Mouse (Mus musculus) kidney, embryonic 15.5 days (tissue): ENCODE measurements around the gene 1110032A03Rik. TPM values are rescaled to one million over a fixed set of nuclear protein-coding genes. Genes with fewer than 3 reads are reported as not detected.
A peak's percentile ranks its signal among the peaks of the same experiment; 100 is the strongest.

Experiments
- ATAC-seq: fragments of 200-750 bp; cut with Nextera tagmentation; replicated peaks from 2 replicates; pipeline ENCODE4 v1.8.0; 2017; ENCODE audit warnings: moderate TSS enrichment; ENCODE audit not compliant: low FRiP score
- H3K27ac ChIP-seq: fragments of 300-500 bp; sonication (generic); 2 replicates; pipeline ENCODE4 v1.5.1; 2015; ENCODE audit warnings: mild to moderate bottlenecking, inconsistent platforms
- H3K27me3 ChIP-seq: fragments of 300-500 bp; sonication (generic); 2 replicates; pipeline ENCODE4 v1.6.1; 2015; ENCODE audit warnings: inconsistent platforms
- H3K36me3 ChIP-seq: fragments of 300-500 bp; sonication (generic); 2 replicates; pipeline ENCODE4 v1.6.1; 2015; ENCODE audit warnings: inconsistent platforms
- H3K4me1 ChIP-seq: fragments of 300-500 bp; sonication (generic); 2 replicates; pipeline ENCODE4 v1.6.1; 2015; ENCODE audit warnings: inconsistent platforms
- H3K4me2 ChIP-seq: fragments of 300-500 bp; sonication (generic); 2 replicates; pipeline ENCODE4 v1.6.1; 2015; ENCODE audit warnings: moderate library complexity, mild to moderate bottlenecking, inconsistent platforms
- H3K4me3 ChIP-seq: fragments of 300-500 bp; sonication (generic); replicated peaks from 2 replicates; pipeline ENCODE4 v1.5.1; 2015; ENCODE audit warnings: mild to moderate bottlenecking, inconsistent platforms
- H3K9ac ChIP-seq: fragments of 300-500 bp; sonication (generic); 2 replicates; pipeline ENCODE4 v1.6.1; 2015; ENCODE audit warnings: mild to moderate bottlenecking, inconsistent platforms
- H3K9me3 ChIP-seq: fragments of 300-500 bp; sonication (generic); replicated peaks from 2 replicates; pipeline ENCODE4 v1.6.1; 2016; ENCODE audit warnings: inconsistent platforms
- WGBS: fragments of 180-500 bp; shearing (Covaris S2); methylation state at CpG from one replicate; pipeline ENCODE4 v1.1.7; 2015; ENCODE audit warnings: mixed read lengths; 5-methylcytosine and 5-hydroxymethylcytosine counted together
- polyA plus RNA-seq: library from polyadenylated mRNA; unstranded; fragments of >200 nt; fragmentation: Nextera tagmentation; extraction: Ambion mirVana; gene quantifications from 2 replicates; pipeline ENCODE4 v1.2.1, GENCODE M21; 2015

1110032A03Rik gene
- 30.1 and 35.0 TPM in 2 replicates for polyA plus RNA-seq

DNA sequence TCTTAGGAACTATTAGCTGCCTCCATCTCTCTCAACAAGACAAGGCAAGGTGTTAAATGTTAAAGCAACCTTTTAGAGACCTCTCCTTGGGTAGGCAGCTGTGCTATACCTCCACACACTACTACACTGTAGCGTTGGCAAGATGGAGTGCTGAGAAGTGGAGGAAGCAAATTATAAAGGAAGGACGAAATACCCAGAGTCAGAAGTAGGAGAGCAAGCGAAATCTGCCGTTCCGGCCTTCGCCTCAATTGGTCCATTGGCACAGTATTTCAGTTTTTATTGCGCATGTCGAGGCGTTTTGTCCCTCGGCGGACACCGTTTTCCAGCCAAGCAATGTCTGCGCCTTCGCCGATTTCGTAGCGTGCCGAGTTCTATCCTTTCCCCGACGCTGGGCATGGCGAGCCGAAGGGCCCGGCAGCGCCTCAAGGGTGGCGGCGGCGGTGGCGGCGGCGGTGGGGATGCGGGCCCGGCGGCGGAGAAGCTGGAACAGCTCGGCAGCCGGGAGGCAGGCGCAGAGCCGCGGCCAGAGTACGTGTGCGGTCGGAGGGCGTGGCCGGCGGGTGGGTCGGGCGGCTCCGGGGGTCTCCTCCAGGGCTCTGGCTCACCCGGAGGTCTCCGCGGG lies at the start of gene 1110032A03Rik, which contains the start of gene Alg9:
1110032A03Rik (minus strand) TSS at position 530 of the 622 bp plus-strand sequence.
Alg9 (plus strand) TSS at position 29 of the 622 bp plus-strand sequence.
- peak within 1 kb of the TSS; percentile 81 for H3K27ac ChIP-seq
- peak within 1 kb of the TSS; percentile 94 for H3K9ac ChIP-seq
- under 1% methylated on average over 36 of the region's 51 CpGs for WGBS
- H3K9me3 ChIP-seq: no peaks in the 10 kb centered on the region
- H3K4me3 ChIP-seq: peak within 1 kb of the TSS; percentile 94
- H3K27me3 ChIP-seq: no peaks in the 10 kb centered on the region
- H3K36me3 ChIP-seq: peaks cover 34% of the 10 kb centered on the region
- peak; percentile 86 for ATAC-seq
- peak within 1 kb of the TSS; percentile 90 for H3K4me2 ChIP-seq
- peaks cover 19% of the 10 kb centered on the region for H3K4me1 ChIP-seq

DNA sequence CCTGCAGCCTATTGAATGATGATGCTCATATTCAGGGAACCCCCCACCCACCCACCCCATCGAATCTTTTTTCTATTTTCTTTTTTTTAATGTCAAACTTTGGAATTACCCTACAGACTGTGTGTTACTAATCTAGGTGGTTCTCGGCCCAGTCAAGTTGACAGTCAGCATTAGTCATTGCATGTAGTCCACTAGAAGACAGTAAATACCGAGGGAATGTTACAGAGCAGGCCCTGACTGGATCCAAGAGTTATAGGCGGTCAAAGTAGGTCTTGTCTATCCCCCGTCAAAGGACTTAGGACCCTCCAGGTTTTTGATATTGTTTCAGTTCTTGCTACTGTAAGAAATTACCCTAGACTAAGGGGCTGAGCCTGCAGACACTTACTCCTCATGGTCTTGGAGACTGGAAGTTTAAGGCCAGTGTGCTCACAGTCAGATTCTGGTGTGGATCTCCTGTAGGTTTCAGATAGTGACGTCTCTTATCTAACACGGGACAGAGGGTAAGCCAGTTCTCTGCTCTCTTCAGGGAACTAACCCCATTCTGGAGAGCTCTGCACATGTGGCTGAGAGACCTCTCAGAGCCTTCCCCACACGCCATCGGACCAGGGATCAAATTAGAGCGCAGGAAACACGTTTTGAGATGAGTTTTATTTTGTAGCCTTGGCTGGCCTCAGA lies 48.6 kb upstream of the 1110032A03Rik start:
- Histone ChIP-seq H3K9me3 (no peaks in the 10 kb centered on the region), H3K9ac (no peak overlapping the region), H3K27ac (no peak overlapping the region), H3K36me3 (peaks cover 39% of the 10 kb centered on the region), H3K4me2 (no peak overlapping the region), H3K4me1 (no peaks in the 10 kb centered on the region), H3K27me3 (no peaks in the 10 kb centered on the region), H3K4me3 (no peak overlapping the region)
- no peak for ATAC-seq
- WGBS: 86% methylated on average over 11 of the region's 11 CpGs

DNA sequence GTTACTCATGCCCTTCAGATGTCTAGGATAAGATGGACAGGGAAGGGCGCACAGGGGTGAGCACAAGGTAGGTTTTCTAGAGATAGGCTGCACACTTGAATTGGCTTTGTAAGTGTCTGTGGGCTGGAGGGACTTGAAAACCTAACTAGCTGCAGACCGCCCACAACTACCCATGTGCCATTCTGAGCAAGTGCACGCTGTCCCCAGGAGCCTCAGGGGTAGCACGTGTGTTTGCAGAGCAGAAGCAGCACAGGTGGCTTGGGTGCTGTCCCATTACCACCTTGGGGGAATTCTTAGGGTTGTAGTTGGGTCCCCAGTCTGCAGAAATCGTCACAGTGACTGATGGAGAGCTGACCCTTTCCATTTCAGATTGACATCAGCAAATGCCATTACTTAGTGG lies 46.9 kb upstream of the 1110032A03Rik start:
- 91% methylated on average over 5 of the region's 5 CpGs for WGBS
- no peak overlapping the region for H3K4me3 ChIP-seq
- peaks cover 40% of the 10 kb centered on the region for H3K36me3 ChIP-seq
- ATAC-seq: no peak
- H3K27me3 ChIP-seq: no peaks in the 10 kb centered on the region
- H3K9me3 ChIP-seq: no peaks in the 10 kb centered on the region
- H3K27ac ChIP-seq: no peak overlapping the region
- no peak overlapping the region for H3K4me2 ChIP-seq
- no peaks in the 10 kb centered on the region for H3K4me1 ChIP-seq
- no peak overlapping the region for H3K9ac ChIP-seq

- H3K4me1 ChIP-seq: no peaks in the 10 kb centered on the region
- H3K4me3 ChIP-seq: no peak overlapping the region
- no peak overlapping the region for H3K4me2 ChIP-seq
- peaks cover 46% of the 10 kb centered on the region for H3K36me3 ChIP-seq
- no peak overlapping the region for H3K27ac ChIP-seq
- ATAC-seq: no peak
- no peaks in the 10 kb centered on the region for H3K27me3 ChIP-seq
- no peak overlapping the region for H3K9ac ChIP-seq
- 90% methylated on average over 6 of the region's 6 CpGs for WGBS
- H3K9me3 ChIP-seq: no peaks in the 10 kb centered on the region
These were observed 46.3 kb upstream of the 1110032A03Rik start for GRCm38 (mm10) chr9:50821651-50822050.

GRCm38 (mm10) chr9:50819716-50820115 lies 44.4 kb upstream of the 1110032A03Rik start:
- no peaks in the 10 kb centered on the region for H3K9me3 ChIP-seq
- ATAC-seq: no peak
- H3K27ac ChIP-seq: no peak overlapping the region
- 92% methylated on average over 6 of the region's 6 CpGs for WGBS
- H3K27me3 ChIP-seq: no peaks in the 10 kb centered on the region
- no peak overlapping the region for H3K4me3 ChIP-seq
- no peaks in the 10 kb centered on the region for H3K4me1 ChIP-seq
- peaks cover 54% of the 10 kb centered on the region for H3K36me3 ChIP-seq
- H3K4me2 ChIP-seq: no peak overlapping the region
- no peak overlapping the region for H3K9ac ChIP-seq

DNA sequence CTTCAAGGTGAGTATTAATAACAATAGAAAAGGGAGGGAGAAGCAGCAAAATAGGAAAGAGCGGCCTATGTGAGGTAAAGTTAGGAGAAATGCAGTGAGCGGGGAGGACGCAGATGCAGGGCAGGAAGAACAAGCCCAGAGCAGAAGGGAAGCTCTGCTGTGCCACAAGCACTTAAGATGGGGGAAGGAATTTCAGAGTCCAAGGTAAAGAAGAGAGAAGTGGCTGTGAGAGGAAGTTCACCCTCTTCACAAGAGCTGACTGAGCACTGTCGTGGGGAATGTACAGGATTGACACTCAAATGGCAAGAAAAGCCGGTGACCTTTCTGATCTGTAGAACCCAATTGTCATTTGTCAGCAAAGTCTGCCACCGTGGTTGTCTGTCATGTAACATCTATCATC lies 42.7 kb upstream of the 1110032A03Rik start:
- peaks cover 56% of the 10 kb centered on the region for H3K36me3 ChIP-seq
- no peaks in the 10 kb centered on the region for H3K9me3 ChIP-seq
- H3K4me2 ChIP-seq: no peak overlapping the region
- no peak overlapping the region for H3K4me3 ChIP-seq
- no peaks in the 10 kb centered on the region for H3K27me3 ChIP-seq
- H3K9ac ChIP-seq: no peak overlapping the region
- no peak overlapping the region for H3K27ac ChIP-seq
- ATAC-seq: no peak
- WGBS: 91% methylated on average over 6 of the region's 6 CpGs
- H3K4me1 ChIP-seq: no peaks in the 10 kb centered on the region

DNA sequence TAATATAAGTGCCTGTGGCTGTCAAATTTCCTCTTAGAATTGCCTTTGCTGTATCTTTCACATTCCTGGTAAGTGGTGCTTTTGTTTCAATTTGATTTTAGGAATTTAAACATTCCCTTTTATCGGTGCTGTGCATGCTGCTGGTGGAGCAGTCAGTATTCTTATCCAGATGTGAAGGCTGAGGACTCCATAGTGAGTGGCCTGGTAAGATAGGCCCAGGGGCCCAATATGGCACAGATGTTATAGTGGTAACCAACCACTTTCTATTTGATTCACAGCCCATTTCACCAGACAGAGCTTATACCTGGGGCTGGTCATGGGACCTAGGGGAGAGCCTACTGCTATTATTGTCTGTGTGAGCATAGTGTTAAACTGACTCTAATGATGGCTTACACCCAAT lies 41.2 kb upstream of the 1110032A03Rik start:
- no peak overlapping the region for H3K4me2 ChIP-seq
- no peaks in the 10 kb centered on the region for H3K27me3 ChIP-seq
- no peak overlapping the region for H3K27ac ChIP-seq
- H3K4me1 ChIP-seq: no peaks in the 10 kb centered on the region
- peaks cover 56% of the 10 kb centered on the region for H3K36me3 ChIP-seq
- 98% methylated on average over 1 of the region's 1 CpGs for WGBS
- no peak overlapping the region for H3K9ac ChIP-seq
- H3K4me3 ChIP-seq: no peak overlapping the region
- H3K9me3 ChIP-seq: no peaks in the 10 kb centered on the region
- ATAC-seq: no peak

DNA sequence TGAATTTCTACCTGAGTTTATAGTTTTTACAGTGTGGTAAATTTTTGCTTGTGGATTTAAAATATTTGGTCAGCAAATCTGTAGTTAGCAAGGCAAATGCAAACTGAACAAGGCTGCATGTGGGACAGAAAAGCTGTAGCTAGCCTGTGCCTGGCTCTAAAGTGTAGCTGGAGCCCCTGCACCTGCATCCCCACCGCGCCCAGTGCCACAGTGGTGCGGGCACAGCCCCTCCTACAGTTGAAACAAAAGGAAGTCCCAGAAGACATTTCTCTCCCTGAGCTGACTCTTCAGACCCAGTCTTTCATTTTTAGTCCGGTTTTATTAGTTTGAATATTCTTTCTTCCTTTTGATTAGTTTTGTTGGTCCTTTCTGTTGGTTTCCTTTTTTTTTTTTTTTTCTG lies 40.3 kb upstream of the 1110032A03Rik start:
- WGBS: 95% methylated on average over 4 of the region's 4 CpGs
- peaks cover 62% of the 10 kb centered on the region for H3K36me3 ChIP-seq
- ATAC-seq: no peak

DNA sequence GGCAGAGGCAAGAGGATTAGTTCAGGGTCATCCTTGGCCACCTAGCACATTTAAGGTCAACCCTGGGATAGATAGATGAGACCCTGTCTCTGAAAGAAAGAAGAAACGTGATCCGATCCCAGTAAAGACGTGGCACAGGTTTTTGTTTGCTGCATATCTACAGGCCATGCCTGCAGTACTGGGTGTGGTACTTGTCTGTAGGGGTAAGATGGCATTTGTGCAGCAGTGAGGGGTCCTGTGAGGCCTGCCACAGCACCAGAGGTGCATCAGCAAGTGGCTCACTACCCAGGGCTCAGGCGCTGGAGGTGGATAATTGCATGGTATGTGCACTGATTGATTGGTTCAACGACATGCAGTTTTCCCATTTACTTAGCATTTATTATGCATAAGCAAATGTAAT lies 38.5 kb upstream of the 1110032A03Rik start:
- Histone ChIP-seq H3K4me3 (no peak overlapping the region), H3K9me3 (no peaks in the 10 kb centered on the region), H3K9ac (no peak overlapping the region), H3K36me3 (peaks cover 70% of the 10 kb centered on the region), H3K4me1 (no peaks in the 10 kb centered on the region), H3K27me3 (no peaks in the 10 kb centered on the region), H3K27ac (no peak overlapping the region), H3K4me2 (no peak overlapping the region)
- 93% methylated on average over 5 of the region's 5 CpGs for WGBS
- no peak for ATAC-seq

More for the DNA sequence above, 40.3 kb upstream of the 1110032A03Rik start:
- Histone ChIP-seq H3K9ac (no peak overlapping the region), H3K27ac (no peak overlapping the region), H3K4me1 (no peaks in the 10 kb centered on the region), H3K4me2 (no peak overlapping the region), H3K4me3 (no peak overlapping the region), H3K9me3 (no peaks in the 10 kb centered on the region), H3K27me3 (no peaks in the 10 kb centered on the region)

DNA sequence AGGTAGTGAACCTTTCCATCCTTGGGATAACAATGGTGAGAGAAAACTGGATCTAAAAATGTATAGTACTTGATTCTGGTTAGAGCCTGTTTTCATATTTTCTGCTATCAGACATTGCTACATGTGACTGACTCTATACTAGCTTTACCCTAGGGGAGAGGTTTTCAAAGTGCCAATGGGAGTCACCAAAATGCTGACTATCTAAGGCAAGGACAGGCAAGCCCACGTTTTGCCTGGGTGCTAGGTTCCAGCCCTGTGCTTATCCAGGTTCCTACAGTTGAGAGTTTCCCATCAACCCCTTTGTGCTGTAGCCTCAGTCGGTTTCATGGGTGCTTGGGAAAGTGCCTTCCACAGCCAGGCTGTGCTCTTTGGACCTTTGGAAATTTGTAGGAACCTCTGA lies 36.4 kb upstream of the 1110032A03Rik start:
- Histone ChIP-seq H3K4me1 (no peaks in the 10 kb centered on the region), H3K27me3 (no peaks in the 10 kb centered on the region), H3K27ac (no peak overlapping the region), H3K9ac (no peak overlapping the region), H3K9me3 (no peaks in the 10 kb centered on the region), H3K4me3 (no peak overlapping the region), H3K36me3 (peaks cover 76% of the 10 kb centered on the region), H3K4me2 (no peak overlapping the region)
- WGBS: 84% methylated on average over 2 of the region's 2 CpGs
- ATAC-seq: no peak

GRCm38 (mm10) chr9:50811187-50811586 lies 35.9 kb upstream of the 1110032A03Rik start:
- Histone ChIP-seq H3K4me2 (no peak overlapping the region), H3K36me3 (peaks cover 77% of the 10 kb centered on the region), H3K9ac (no peak overlapping the region), H3K4me3 (no peak overlapping the region), H3K27ac (no peak overlapping the region), H3K9me3 (no peaks in the 10 kb centered on the region), H3K4me1 (no peaks in the 10 kb centered on the region), H3K27me3 (no peaks in the 10 kb centered on the region)
- no peak for ATAC-seq
- WGBS: 94% methylated on average over 7 of the region's 7 CpGs

DNA sequence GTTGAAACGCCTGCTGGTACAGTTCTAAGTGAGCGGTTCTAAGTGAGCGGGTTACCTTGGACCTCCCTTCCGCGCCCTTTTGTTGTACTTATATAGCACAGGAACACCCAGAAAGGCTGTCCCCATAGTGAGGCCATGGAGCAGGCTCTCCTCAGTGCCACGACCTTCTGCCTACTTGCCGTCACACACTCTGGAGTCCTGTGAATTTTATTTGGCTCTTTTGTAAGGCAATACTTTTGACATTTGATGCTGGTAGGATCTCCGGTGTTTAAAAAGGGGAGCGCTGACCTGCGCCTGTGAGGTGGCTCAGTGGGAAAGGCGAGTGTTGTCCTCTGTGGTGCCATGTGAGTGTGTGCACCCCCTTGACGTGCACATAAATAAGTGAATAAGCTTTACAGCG lies 33.8 kb upstream of the 1110032A03Rik start:
- peaks cover 87% of the 10 kb centered on the region for H3K36me3 ChIP-seq
- no peak for ATAC-seq
- no peaks in the 10 kb centered on the region for H3K27me3 ChIP-seq
- 71% methylated on average over 13 of the region's 13 CpGs for WGBS
- no peak overlapping the region for H3K4me2 ChIP-seq
- no peak overlapping the region for H3K4me3 ChIP-seq
- no peak overlapping the region for H3K27ac ChIP-seq
- no peak overlapping the region for H3K9ac ChIP-seq
- H3K9me3 ChIP-seq: no peaks in the 10 kb centered on the region
- no peaks in the 10 kb centered on the region for H3K4me1 ChIP-seq
